Mouse (Mus musculus) ES-Bruce4 (cell line): ENCODE results near the gene Eif4g3. TPM values are rescaled to one million over a fixed set of nuclear protein-coding genes. Genes with fewer than 3 reads are reported as not detected.

Source experiments
- H3K27ac ChIP-seq: 2 replicates; pipeline ENCODE4 v1.5.1; 2012; ENCODE audit warnings: low read length, inconsistent platforms; ENCODE audit not compliant: insufficient read depth
- H3K27me3 ChIP-seq: 2 replicates; pipeline ENCODE4 v1.6.1; 2012; ENCODE audit warnings: mild to moderate bottlenecking, low read length, inconsistent platforms; ENCODE audit not compliant: control insufficient read depth, poor library complexity, insufficient read depth, severe bottlenecking
- H3K36me3 ChIP-seq: 2 replicates; pipeline ENCODE4 v1.6.1; 2012; ENCODE audit warnings: inconsistent platforms, mild to moderate bottlenecking, low read length, moderate library complexity; ENCODE audit not compliant: control insufficient read depth, poor library complexity, insufficient read depth, severe bottlenecking
- H3K4me1 ChIP-seq: one replicate; pipeline ENCODE4 v1.8.1; 2011; ENCODE audit warnings: low read length; ENCODE audit not compliant: control insufficient read depth, insufficient read depth
- H3K4me3 ChIP-seq: 2 replicates; pipeline ENCODE4 v1.5.1; 2011; ENCODE audit warnings: low read depth, mild to moderate bottlenecking, low read length
- H3K9ac ChIP-seq: 2 replicates; pipeline ENCODE4 v1.6.1; 2012; ENCODE audit warnings: low read depth, mild to moderate bottlenecking, inconsistent platforms; ENCODE audit not compliant: poor library complexity, severe bottlenecking
- H3K9me3 ChIP-seq: replicated peaks from 2 replicates; pipeline ENCODE4 v1.6.1; 2012; ENCODE audit warnings: mild to moderate bottlenecking, low read length, inconsistent platforms; ENCODE audit not compliant: control insufficient read depth, poor library complexity, insufficient read depth, severe bottlenecking
- CTCF ChIP-seq: IDR thresholded peaks from one replicate; pipeline ENCODE4 v1.8.1; 2011; ENCODE audit warnings: low read depth, low read length
- EP300 ChIP-seq: IDR thresholded peaks from 2 replicates; pipeline ENCODE4 v1.6.1; 2011; ENCODE audit warnings: low read depth, low read length; ENCODE audit not compliant: insufficient read depth
- POLR2A ChIP-seq: IDR thresholded peaks from one replicate; pipeline ENCODE4 v1.8.1; 2011; ENCODE audit warnings: low read length; ENCODE audit not compliant: insufficient read depth
- polyA plus RNA-seq: library from polyadenylated mRNA; stranded (reverse); fragments of >200 nt; gene quantifications from 2 replicates; pipeline ENCODE4 v1.2.4, GENCODE M21; 2011; ENCODE audit warnings: low read depth; ENCODE audit not compliant: missing spikeins, insufficient read depth, insufficient read length

The Eif4g3 gene
- polyA plus RNA-seq, 1 experiment: 71.7 TPM

DNA sequence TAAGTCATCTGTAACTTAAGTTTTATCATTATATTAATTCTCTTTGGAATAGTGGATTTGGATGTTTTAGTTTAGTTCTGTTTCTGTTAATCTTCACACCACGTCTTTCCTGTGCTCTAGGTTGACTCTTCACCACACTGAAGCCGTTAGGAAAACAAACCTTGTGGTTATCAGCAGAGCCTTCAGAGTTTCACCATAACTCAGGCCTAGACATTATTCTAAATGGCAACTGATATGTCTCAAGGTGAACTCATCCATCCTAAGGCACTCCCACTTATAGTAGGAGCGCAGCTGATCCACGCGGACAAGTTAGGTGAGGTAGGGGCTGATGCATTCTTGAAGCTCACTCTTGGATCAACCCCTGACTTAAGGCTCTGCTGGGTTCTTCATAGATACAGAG, 228.6 kb downstream of the Eif4g3 start:
- peaks cover 2% of the 10 kb centered on the region for H3K4me1 ChIP-seq
- no peak overlapping the region for H3K4me3 ChIP-seq
- H3K27me3 ChIP-seq: no peaks in the 10 kb centered on the region
- TF ChIP-seq EP300: no peak
- no peak for TF ChIP-seq CTCF
- no peak for TF ChIP-seq POLR2A
- H3K36me3 ChIP-seq: peaks cover 18% of the 10 kb centered on the region
- H3K9me3 ChIP-seq: no peaks in the 10 kb centered on the region
- H3K9ac ChIP-seq: no peak overlapping the region
- H3K27ac ChIP-seq: no peak overlapping the region

DNA sequence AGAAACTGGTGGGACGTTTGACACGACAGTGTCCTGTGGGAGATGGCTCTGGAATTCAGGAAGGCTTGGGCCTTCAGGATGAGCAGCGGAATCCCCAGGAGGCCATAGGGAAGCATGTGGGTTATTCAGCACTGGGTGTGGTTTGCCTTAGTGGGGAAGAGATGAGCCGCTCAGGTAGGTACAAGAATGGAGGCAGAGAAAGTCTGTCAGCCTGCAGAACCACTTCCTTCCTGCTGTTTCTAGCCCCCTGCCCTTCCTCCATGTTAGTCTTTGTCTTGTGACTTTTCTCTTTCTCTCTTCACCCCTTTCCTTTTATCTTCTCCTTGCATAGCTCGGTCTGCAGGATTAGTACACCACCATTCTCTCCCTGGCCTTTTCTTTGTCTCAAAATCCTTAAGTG, 229.6 kb downstream of the Eif4g3 start:
- Histone ChIP-seq H3K4me1 (peaks cover 2% of the 10 kb centered on the region), H3K27ac (no peak overlapping the region), H3K4me3 (no peak overlapping the region), H3K9me3 (no peaks in the 10 kb centered on the region), H3K36me3 (peaks cover 24% of the 10 kb centered on the region), H3K27me3 (no peaks in the 10 kb centered on the region), H3K9ac (no peak overlapping the region)
- no peak for TF ChIP-seq CTCF
- TF ChIP-seq EP300: no peak
- no peak for TF ChIP-seq POLR2A

DNA sequence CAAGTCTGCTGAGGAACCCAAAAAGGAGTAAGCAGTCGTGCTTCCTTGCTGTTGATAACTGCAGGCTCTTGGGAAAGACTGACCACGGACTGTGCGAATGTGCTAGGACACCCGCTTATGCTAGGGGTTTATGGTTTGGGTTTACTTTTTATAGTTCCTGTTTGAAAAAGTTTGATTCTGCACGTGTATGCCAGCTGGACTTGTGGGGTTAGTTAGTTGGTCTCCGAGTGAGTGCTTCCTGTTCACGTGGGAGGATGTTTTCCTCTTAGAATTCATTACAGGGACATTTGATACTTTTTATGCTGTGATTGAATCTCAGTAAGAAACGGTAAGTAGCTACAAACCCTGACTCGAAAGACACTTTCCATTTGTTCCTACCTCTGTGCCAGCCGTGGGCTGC, 230.8 kb downstream of the Eif4g3 start:
- H3K36me3 ChIP-seq: peaks cover 35% of the 10 kb centered on the region
- no peak overlapping the region for H3K9ac ChIP-seq
- H3K4me3 ChIP-seq: no peak overlapping the region
- H3K9me3 ChIP-seq: no peaks in the 10 kb centered on the region
- no peaks in the 10 kb centered on the region for H3K27me3 ChIP-seq
- H3K4me1 ChIP-seq: peaks cover 2% of the 10 kb centered on the region
- H3K27ac ChIP-seq: no peak overlapping the region
- TF ChIP-seq EP300 (no peak), POLR2A (no peak), CTCF (no peak)

DNA sequence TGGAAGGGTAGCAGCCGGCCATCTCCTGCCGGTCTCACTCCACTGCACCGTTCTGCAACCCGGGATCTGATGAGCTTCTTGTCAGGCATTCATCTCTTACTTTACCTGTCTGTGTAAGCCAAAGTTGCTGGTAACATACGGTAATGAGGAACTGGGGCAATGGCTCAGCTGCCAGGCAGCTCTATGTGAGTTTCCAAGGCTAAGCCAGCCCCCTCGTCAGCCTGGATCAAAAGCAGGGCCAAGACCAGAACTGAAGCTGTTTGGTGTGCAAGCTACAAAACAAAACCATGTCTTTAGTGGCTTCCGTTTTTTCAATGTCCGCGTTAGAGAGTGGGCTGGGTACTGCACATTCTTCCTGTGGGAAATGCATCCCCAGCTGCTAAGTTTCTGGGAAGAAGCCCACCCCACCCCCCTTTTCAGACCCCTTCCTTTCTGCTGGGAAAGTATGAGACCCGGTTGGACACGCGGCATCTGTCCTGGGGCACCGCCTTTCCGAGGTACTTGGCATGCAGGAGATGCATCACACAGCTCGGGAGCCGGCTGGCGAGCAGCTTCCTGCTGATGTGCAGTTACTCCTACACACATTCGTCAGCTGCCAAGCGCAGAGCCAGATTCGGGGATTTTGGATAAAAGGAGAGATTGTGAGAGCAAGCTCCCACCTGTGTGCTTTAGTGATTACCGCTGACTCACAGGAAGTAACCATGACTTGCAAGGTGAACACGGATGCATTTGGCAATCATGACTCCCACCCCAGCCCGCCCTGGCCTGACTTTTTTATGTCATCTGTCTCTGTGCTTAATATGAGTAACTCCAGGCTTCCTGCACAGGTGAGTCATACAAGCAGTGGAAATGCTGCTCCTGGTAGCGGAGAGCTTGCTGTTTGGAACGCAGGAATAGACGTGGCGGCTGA, 254.2 kb downstream of the Eif4g3 start:
- Histone ChIP-seq H3K9ac (no peak overlapping the region), H3K27me3 (no peaks in the 10 kb centered on the region), H3K4me3 (no peak overlapping the region), H3K4me1 (no peaks in the 10 kb centered on the region), H3K27ac (no peak overlapping the region), H3K36me3 (peaks cover 3% of the 10 kb centered on the region; the same call in 1 of the 2 replicates), H3K9me3 (no peaks in the 10 kb centered on the region)
- TF ChIP-seq CTCF: no peak
- TF ChIP-seq EP300: no peak
- no peak for TF ChIP-seq POLR2A

DNA sequence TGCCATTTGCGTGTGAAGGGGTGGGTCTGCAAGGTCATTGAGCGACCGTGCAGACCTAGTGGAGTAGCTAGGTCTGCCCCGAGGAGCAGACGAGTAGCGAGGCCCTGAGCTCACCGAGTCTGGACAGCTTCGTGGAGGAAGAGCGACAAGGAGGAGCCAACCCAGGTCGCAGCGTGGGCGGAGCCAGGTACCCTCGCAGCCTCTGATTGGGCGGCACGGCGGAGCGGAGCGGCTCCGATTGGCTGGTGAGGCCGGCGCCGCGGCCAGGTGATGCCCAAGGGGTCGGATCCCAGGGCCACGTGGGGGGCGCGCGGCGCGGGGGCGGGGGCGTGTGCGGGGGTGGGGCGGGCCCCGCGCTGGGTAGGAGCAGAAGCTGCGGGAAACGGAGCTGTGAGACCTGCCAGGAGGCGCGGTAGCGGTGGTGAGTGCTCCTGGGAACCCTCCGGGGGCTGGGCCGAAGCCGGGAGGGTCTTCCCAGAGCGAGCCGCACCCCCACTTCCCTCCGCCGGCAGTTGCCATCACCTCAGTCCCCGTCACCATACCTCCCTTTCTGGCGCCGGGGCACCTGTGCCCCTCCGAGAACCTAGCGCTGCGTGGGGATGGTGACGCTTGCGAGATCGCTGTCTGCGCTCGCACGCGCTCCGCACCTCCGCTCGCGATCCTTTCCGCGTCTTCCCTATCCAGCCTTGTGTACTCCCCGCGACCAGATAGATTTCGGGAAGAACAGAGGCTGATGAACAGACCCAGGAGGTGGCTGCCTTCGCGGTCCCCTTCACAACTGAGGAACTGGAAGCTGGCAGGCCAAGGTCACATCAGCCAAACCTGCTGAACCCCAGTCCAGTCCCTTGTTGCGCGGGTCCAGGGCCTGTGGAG, 257.5 kb downstream of the Eif4g3 start, which contains the start of the genes Sh2d5 and Kif17:
Gene Sh2d5, plus strand, starts transcription at position 316 of the 873 bp plus-strand sequence.
Gene Kif17, plus strand, starts transcription at position 348 of the 873 bp plus-strand sequence.
- Histone ChIP-seq H3K4me3 (peak within 1 kb of the TSS; percentile 82), H3K36me3 (no peaks in the 10 kb centered on the region), H3K9me3 (no peaks in the 10 kb centered on the region), H3K27me3 (no peaks in the 10 kb centered on the region), H3K4me1 (peaks cover 6% of the 10 kb centered on the region), H3K27ac (no peak within 1 kb of the TSS), H3K9ac (peak within 1 kb of the TSS; percentile 39)
- TF ChIP-seq EP300 (no peak), CTCF (no peak), POLR2A (no peak)

DNA sequence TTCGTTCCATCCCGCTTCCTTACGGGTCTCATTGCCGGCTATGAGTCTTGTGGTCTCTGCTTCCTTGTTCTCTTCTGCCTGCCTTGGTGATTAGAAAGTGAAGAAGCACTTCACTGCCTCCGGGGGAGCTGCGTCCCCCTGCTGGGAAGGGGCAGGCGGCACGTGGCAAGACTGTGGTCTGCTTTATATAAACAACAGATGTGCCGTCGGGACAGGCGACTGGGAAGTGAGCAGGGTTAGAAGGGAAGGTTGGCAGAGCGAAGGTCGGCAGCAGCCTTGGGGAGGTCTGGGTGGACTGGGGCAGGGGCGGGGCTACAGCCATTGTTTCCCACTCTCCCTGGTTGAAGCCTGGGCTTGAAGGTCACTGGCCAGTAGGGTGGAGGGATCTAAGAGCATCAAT, 259.0 kb downstream of the Eif4g3 start:
- no peaks in the 10 kb centered on the region for H3K27me3 ChIP-seq
- no peak overlapping the region for H3K27ac ChIP-seq
- H3K9me3 ChIP-seq: no peaks in the 10 kb centered on the region
- TF ChIP-seq EP300 (peak; percentile 88), POLR2A (no peak)
- no peaks in the 10 kb centered on the region for H3K36me3 ChIP-seq
- no peak overlapping the region for H3K9ac ChIP-seq
- peaks cover 6% of the 10 kb centered on the region for H3K4me1 ChIP-seq
- H3K4me3 ChIP-seq: peak overlapping the region; percentile 40
